Mouse (Mus musculus) kidney, embryonic 14.5 days (tissue): ENCODE results near the gene Acp4. TPM values are rescaled to one million over a fixed set of nuclear protein-coding genes. Genes with fewer than 3 reads are reported as not detected.
"Not testable (repeated sequence)": the region's sequence is repeated elsewhere in the genome, so short reads cannot be mapped to it uniquely, and the experiment has no call there.

Source experiments
- ATAC-seq: fragments of 200-750 bp; cut with Nextera tagmentation; 2 replicates; pipeline ENCODE4 v1.8.0; 2017; ENCODE audit warnings: moderate number of reproducible peaks, mild to moderate bottlenecking, moderate TSS enrichment, moderate library complexity; ENCODE audit not compliant: low FRiP score, low TSS enrichment
- H3K27ac ChIP-seq: fragments of 300-500 bp; sonication (generic); 2 replicates; pipeline ENCODE4 v1.5.1; 2014; ENCODE audit warnings: low read depth, mild to moderate bottlenecking, low read length, moderate library complexity, mixed read lengths
- H3K27me3 ChIP-seq: fragments of 300-500 bp; sonication (generic); 2 replicates; pipeline ENCODE4 v1.6.1; 2014; ENCODE audit warnings: mild to moderate bottlenecking, low read length; ENCODE audit not compliant: control insufficient read depth, insufficient read depth
- H3K36me3 ChIP-seq: fragments of 300-500 bp; sonication (generic); 2 replicates; pipeline ENCODE4 v1.6.1; 2014; ENCODE audit warnings: low read length, mixed read lengths; ENCODE audit not compliant: control insufficient read depth, insufficient read depth
- H3K4me1 ChIP-seq: fragments of 300-500 bp; sonication (generic); 2 replicates; pipeline ENCODE4 v1.6.1; 2014; ENCODE audit warnings: low read length, mixed read lengths; ENCODE audit not compliant: control insufficient read depth, insufficient read depth
- H3K4me2 ChIP-seq: fragments of 300-500 bp; sonication (generic); replicated peaks from 2 replicates; pipeline ENCODE4 v1.6.1; 2014; ENCODE audit warnings: low read depth, mild to moderate bottlenecking, low read length
- H3K4me3 ChIP-seq: fragments of 300-500 bp; sonication (generic); 2 replicates; pipeline ENCODE4 v1.5.1; 2014; ENCODE audit warnings: mild to moderate bottlenecking, low read length
- H3K9ac ChIP-seq: fragments of 300-500 bp; sonication (generic); 2 replicates; pipeline ENCODE4 v1.6.1; 2014; ENCODE audit warnings: low read depth, mild to moderate bottlenecking, low read length, moderate library complexity
- H3K9me3 ChIP-seq: fragments of 300-500 bp; sonication (generic); 2 replicates; pipeline ENCODE4 v1.6.1; 2016; ENCODE audit warnings: low read length; ENCODE audit not compliant: control insufficient read depth
- WGBS: fragments of 180-500 bp; shearing (Covaris S2); extraction: QIAGEN DNeasy Blood & Tissue Kit; methylation state at CpG from one replicate; pipeline ENCODE4 v1.1.7; 2014; 5-methylcytosine and 5-hydroxymethylcytosine counted together
- polyA plus RNA-seq: library from polyadenylated mRNA; unstranded; fragments of >200 nt; fragmentation: Nextera tagmentation; extraction: Ambion mirVana; gene quantifications from 2 replicates; pipeline ENCODE4 v1.2.1, GENCODE M21; 2014

Gene Acp4
- polyA plus RNA-seq, 1 experiment from 2014 or later, result not detected

DNA sequence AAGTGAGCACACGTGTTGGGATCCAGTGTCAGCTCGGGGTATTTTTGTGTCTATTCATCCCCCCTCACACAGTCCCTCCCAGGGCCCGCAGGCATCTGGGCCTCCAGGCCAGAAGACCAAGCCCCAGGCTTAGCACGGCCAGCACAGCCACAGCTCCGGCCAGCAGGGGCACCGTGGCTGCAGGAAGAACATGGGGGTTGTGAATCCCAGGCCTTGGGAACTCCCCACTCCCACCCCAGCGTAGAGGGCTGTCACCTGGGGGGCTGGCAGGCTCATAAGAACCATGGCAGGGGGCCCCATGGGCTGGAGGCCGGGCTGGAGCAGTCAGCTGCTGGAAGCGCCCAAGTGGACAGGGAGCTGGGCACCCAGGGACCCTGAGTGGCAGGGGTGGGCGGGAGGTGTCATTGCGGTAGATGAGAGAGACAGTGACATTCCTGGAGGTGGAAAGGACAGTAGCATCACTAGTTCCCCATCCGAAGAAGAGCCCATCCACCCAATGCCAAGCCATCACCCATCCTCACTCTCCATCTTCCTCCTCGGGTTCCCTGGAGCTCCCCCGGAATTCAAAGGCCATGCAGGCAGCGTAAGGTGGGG lies 4.1 kb downstream of the Acp4 start:
- no peak overlapping the region for H3K4me2 ChIP-seq
- peaks cover 53% of the 10 kb centered on the region for H3K36me3 ChIP-seq
- no peaks in the 10 kb centered on the region for H3K27me3 ChIP-seq
- no peak overlapping the region for H3K9ac ChIP-seq
- 77% methylated on average over 15 of the region's 15 CpGs for WGBS
- H3K4me1 ChIP-seq, result peaks cover 14% of the 10 kb centered on the region
- H3K4me3 ChIP-seq, result no peak overlapping the region
- no peak for ATAC-seq
- H3K27ac ChIP-seq, result 0 out of 2 replicates have a peak overlapping the region, but pooled peaks have one; percentile 11
- no peaks in the 10 kb centered on the region for H3K9me3 ChIP-seq

GRCm38 (mm10) chr7:44250732-44251275 lies 6.4 kb downstream of the Acp4 start:
- peaks cover 57% of the 10 kb centered on the region for H3K36me3 ChIP-seq
- not testable (repeated sequence) for H3K9me3 ChIP-seq, H3K4me2 ChIP-seq, H3K27me3 ChIP-seq, H3K27ac ChIP-seq, ATAC-seq, H3K4me3 ChIP-seq, H3K9ac ChIP-seq
- H3K4me1 ChIP-seq, result peaks cover 21% of the 10 kb centered on the region
- 90% methylated on average over 17 of the region's 17 CpGs for WGBS

GRCm38 (mm10) chr7:44249248-44249647 lies 7.9 kb downstream of the Acp4 start:
- peaks cover 57% of the 10 kb centered on the region for H3K36me3 ChIP-seq
- peaks cover 26% of the 10 kb centered on the region for H3K4me1 ChIP-seq
- WGBS, result 95% methylated on average over 4 of the region's 4 CpGs
- ATAC-seq, result no peak
- no peak overlapping the region for H3K9ac ChIP-seq
- no peaks in the 10 kb centered on the region for H3K9me3 ChIP-seq
- no peaks in the 10 kb centered on the region for H3K27me3 ChIP-seq
- H3K4me3 ChIP-seq, result no peak overlapping the region
- no peak overlapping the region for H3K27ac ChIP-seq
- H3K4me2 ChIP-seq, result no peak overlapping the region

DNA sequence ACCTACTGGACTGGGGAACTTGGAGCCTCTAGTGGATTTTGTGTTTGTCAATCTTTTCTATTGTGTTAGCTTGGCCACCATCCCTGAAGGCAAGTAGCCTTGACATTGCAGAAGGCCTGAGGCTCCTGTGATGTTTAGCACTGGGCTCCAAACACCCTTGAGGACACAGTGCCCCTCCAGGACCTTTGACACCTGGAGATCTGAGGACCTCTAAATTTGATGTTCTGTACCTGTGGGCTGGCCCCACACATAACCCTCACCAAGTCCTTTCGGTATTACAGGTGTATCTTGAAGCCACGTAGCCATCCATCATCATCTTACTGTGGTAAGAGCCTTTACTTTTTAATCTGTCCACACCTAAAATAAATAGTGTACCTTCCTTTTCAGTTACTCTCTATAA lies 9.2 kb downstream of the Acp4 start:
- ATAC-seq, result no peak
- H3K27ac ChIP-seq, result no peak overlapping the region
- peak overlapping the region; percentile 88 for H3K4me2 ChIP-seq
- H3K9ac ChIP-seq, result peak overlapping the region; percentile 95
- peak overlapping the region; percentile 96 for H3K4me3 ChIP-seq
- no peaks in the 10 kb centered on the region for H3K27me3 ChIP-seq
- H3K36me3 ChIP-seq, result peaks cover 47% of the 10 kb centered on the region
- WGBS, result 84% methylated on average over 2 of the region's 2 CpGs
- peaks cover 26% of the 10 kb centered on the region for H3K4me1 ChIP-seq
- no peaks in the 10 kb centered on the region for H3K9me3 ChIP-seq

- Histone ChIP-seq H3K27me3 (no peaks in the 10 kb centered on the region), H3K4me3 (peak overlapping the region; percentile 96), H3K4me2 (peak overlapping the region; percentile 88), H3K27ac (peak overlapping the region; percentile 96), H3K9me3 (no peaks in the 10 kb centered on the region), H3K4me1 (peaks cover 23% of the 10 kb centered on the region), H3K36me3 (peaks cover 37% of the 10 kb centered on the region), H3K9ac (peak overlapping the region; percentile 95)
- peak; percentile 24 for ATAC-seq
- under 1% methylated on average over 23 of the region's 23 CpGs for WGBS
These were observed 10.2 kb downstream of the Acp4 start for GRCm38 (mm10) chr7:44246984-44247470.

- Histone ChIP-seq H3K27me3 (no peaks in the 10 kb centered on the region), H3K4me2 (peak within 1 kb of the TSS; percentile 88), H3K9ac (peak within 1 kb of the TSS; percentile 95), H3K4me1 (peaks cover 23% of the 10 kb centered on the region), H3K4me3 (peak within 1 kb of the TSS; percentile 96), H3K36me3 (peaks cover 34% of the 10 kb centered on the region), H3K9me3 (no peaks in the 10 kb centered on the region), H3K27ac (peak within 1 kb of the TSS; percentile 96)
- peak; percentile 87 for ATAC-seq
- WGBS, result 1% methylated on average over 54 of the region's 62 CpGs
These were observed 10.9 kb downstream of the Acp4 start, which contains the start of the genes 1700028J19Rik and 2410002F23Rik for GRCm38 (mm10) chr7:44246055-44246983. Gene 1700028J19Rik (minus strand): TSS chr7:44246695. Gene 2410002F23Rik (plus strand): TSS chr7:44246722.

- H3K36me3 ChIP-seq, result peaks cover 13% of the 10 kb centered on the region
- 53% methylated on average over 1 of the region's 1 CpGs for whole genome bisulfite sequencing
- H3K4me3 ChIP-seq, result no peak overlapping the region
- no peak overlapping the region for H3K27ac ChIP-seq
- H3K9me3 ChIP-seq, result no peaks in the 10 kb centered on the region
- no peak for ATAC-seq
- peaks cover 21% of the 10 kb centered on the region for H3K4me1 ChIP-seq
- H3K27me3 ChIP-seq, result no peaks in the 10 kb centered on the region
- no peak overlapping the region for H3K4me2 ChIP-seq
- no peak overlapping the region for H3K9ac ChIP-seq
These were observed 13.1 kb downstream of the Acp4 start for GRCm38 (mm10) chr7:44244080-44244479.

DNA sequence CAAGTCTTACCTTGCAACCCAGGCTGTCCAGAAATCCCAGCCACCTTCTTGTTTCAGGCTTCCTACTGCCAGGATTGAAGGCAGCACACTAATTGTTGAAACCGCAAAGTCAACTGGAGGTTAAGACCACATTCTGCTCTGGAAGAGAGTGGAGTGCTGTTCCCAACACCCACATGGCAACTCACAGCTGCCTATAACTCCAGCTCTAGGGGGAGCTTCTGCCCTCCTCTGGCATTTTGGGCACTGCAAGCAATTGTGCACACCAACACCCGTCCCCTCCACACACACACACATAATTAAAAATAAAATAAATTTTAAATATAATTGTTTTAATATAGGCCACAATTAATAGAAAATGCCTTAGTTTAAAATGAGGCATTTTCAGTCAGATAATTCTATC lies 16.0 kb downstream of the Acp4 start:
- 71% methylated on average over 2 of the region's 2 CpGs for whole genome bisulfite sequencing
- H3K36me3 ChIP-seq, result no peaks in the 10 kb centered on the region
- no peak for ATAC-seq

More for the DNA sequence above, 16.0 kb downstream of the Acp4 start:
- H3K9me3 ChIP-seq, result no peaks in the 10 kb centered on the region
- H3K4me1 ChIP-seq, result peaks cover 5% of the 10 kb centered on the region
- H3K4me2 ChIP-seq, result no peak overlapping the region
- no peak overlapping the region for H3K27ac ChIP-seq
- no peak overlapping the region for H3K4me3 ChIP-seq
- no peaks in the 10 kb centered on the region for H3K27me3 ChIP-seq
- no peak overlapping the region for H3K9ac ChIP-seq
